Mouse (Mus musculus): Measurements from ENCODE around the gene Uap1l1. TPM values are rescaled to one million over a fixed set of nuclear protein-coding genes. Genes with fewer than 3 reads are reported as not detected.
"Not testable (repeated sequence)": the region's sequence is repeated elsewhere in the genome, so short reads cannot be mapped to it uniquely, and the experiment has no call there.

Gene Uap1l1
- 2.4 TPM in 2 replicates for polyA plus RNA-seq (2012; rRNA removed)

GRCm38 (mm10) chr2:25365091-25365761 lies at the start of gene Uap1l1:
Uap1l1 (minus strand) TSS chr2:25365682.
- DNase-seq (ENCODE audit: low read depth), result peak; percentile 54
- TF ChIP-seq CTCF (IDR thresholded peaks at IDR 0.05; ENCODE audit: borderline replicate concordance, extremely low read depth, insufficient read depth, insufficient read length) (no peak), POLR2A (IDR thresholded peaks at IDR 0.05; ENCODE audit: borderline replicate concordance, extremely low read depth, insufficient read depth, insufficient read length, poor library complexity, severe bottlenecking) (no peak)

GRCm38 (mm10) chr2:25413436-25413835 lies 48.0 kb upstream of the Uap1l1 start:
- DNase-seq (ENCODE audit: low read depth), result not testable (repeated sequence)

GRCm38 (mm10) chr2:25408908-25409307 lies 43.4 kb upstream of the Uap1l1 start:
- no peak for TF ChIP-seq CTCF (IDR thresholded peaks at IDR 0.05; ENCODE audit: borderline replicate concordance, extremely low read depth, insufficient read depth, insufficient read length)
- no peak for TF ChIP-seq POLR2A (IDR thresholded peaks at IDR 0.05; ENCODE audit: borderline replicate concordance, extremely low read depth, insufficient read depth, insufficient read length, poor library complexity, severe bottlenecking)
- no peak for DNase-seq (ENCODE audit: low read depth)

- no peak for TF ChIP-seq CTCF (IDR thresholded peaks at IDR 0.05; ENCODE audit: borderline replicate concordance, extremely low read depth, insufficient read depth, insufficient read length)
- TF ChIP-seq POLR2A (IDR thresholded peaks at IDR 0.05; ENCODE audit: borderline replicate concordance, extremely low read depth, insufficient read depth, insufficient read length, poor library complexity, severe bottlenecking), result no peak
- DNase-seq (ENCODE audit: low read depth), result no peak
Measured at GRCm38 (mm10) chr2:25403994-25404393, 38.5 kb upstream of the Uap1l1 start.

- TF ChIP-seq POLR2A (IDR thresholded peaks at IDR 0.05; ENCODE audit: borderline replicate concordance, extremely low read depth, insufficient read depth, insufficient read length, poor library complexity, severe bottlenecking) (0 out of 2 replicates have a peak, but pooled peaks have one; percentile 14), CTCF (IDR thresholded peaks at IDR 0.05; ENCODE audit: borderline replicate concordance, extremely low read depth, insufficient read depth, insufficient read length) (no peak)
- DNase-seq (ENCODE audit: low read depth), result peak; percentile 95
Measured at GRCm38 (mm10) chr2:25402972-25403601, 37.6 kb upstream of the Uap1l1 start.

- TF ChIP-seq POLR2A (IDR thresholded peaks at IDR 0.05; ENCODE audit: borderline replicate concordance, extremely low read depth, insufficient read depth, insufficient read length, poor library complexity, severe bottlenecking), result no peak
- peak; percentile 81 for TF ChIP-seq CTCF (IDR thresholded peaks at IDR 0.05; ENCODE audit: borderline replicate concordance, extremely low read depth, insufficient read depth, insufficient read length)
- DNase-seq (ENCODE audit: low read depth), result peak; percentile 93
Measured at GRCm38 (mm10) chr2:25402377-25402971, 37.0 kb upstream of the Uap1l1 start.

GRCm38 (mm10) chr2:25400764-25401163 lies 35.3 kb upstream of the Uap1l1 start:
- DNase-seq (ENCODE audit: low read depth), result peak; percentile 76
- no peak for TF ChIP-seq POLR2A (IDR thresholded peaks at IDR 0.05; ENCODE audit: borderline replicate concordance, extremely low read depth, insufficient read depth, insufficient read length, poor library complexity, severe bottlenecking)
- peak; percentile 69 for TF ChIP-seq CTCF (IDR thresholded peaks at IDR 0.05; ENCODE audit: borderline replicate concordance, extremely low read depth, insufficient read depth, insufficient read length)

- no peak for DNase-seq (ENCODE audit: low read depth)
- no peak for TF ChIP-seq POLR2A (IDR thresholded peaks at IDR 0.05; ENCODE audit: borderline replicate concordance, extremely low read depth, insufficient read depth, insufficient read length, poor library complexity, severe bottlenecking)
- TF ChIP-seq CTCF (IDR thresholded peaks at IDR 0.05; ENCODE audit: borderline replicate concordance, extremely low read depth, insufficient read depth, insufficient read length), result no peak
Measured at GRCm38 (mm10) chr2:25400291-25400690, 34.8 kb upstream of the Uap1l1 start.

GRCm38 (mm10) chr2:25399051-25399450 lies 33.6 kb upstream of the Uap1l1 start, which contains the start of gene Npdc1:
Npdc1 (plus strand) TSS chr2:25399351.
- DNase-seq (ENCODE audit: low read depth), result no peak
- TF ChIP-seq CTCF (IDR thresholded peaks at IDR 0.05; ENCODE audit: borderline replicate concordance, extremely low read depth, insufficient read depth, insufficient read length) (no peak), POLR2A (IDR thresholded peaks at IDR 0.05; ENCODE audit: borderline replicate concordance, extremely low read depth, insufficient read depth, insufficient read length, poor library complexity, severe bottlenecking) (no peak)

GRCm38 (mm10) chr2:25398065-25398464 lies 32.6 kb upstream of the Uap1l1 start:
- no peak for TF ChIP-seq CTCF (IDR thresholded peaks at IDR 0.05; ENCODE audit: borderline replicate concordance, extremely low read depth, insufficient read depth, insufficient read length)
- TF ChIP-seq POLR2A (IDR thresholded peaks at IDR 0.05; ENCODE audit: borderline replicate concordance, extremely low read depth, insufficient read depth, insufficient read length, poor library complexity, severe bottlenecking), result no peak
- DNase-seq (ENCODE audit: low read depth), result no peak

- no peak for DNase-seq (ENCODE audit: low read depth)
- TF ChIP-seq CTCF (IDR thresholded peaks at IDR 0.05; ENCODE audit: borderline replicate concordance, extremely low read depth, insufficient read depth, insufficient read length), result no peak
- no peak for TF ChIP-seq POLR2A (IDR thresholded peaks at IDR 0.05; ENCODE audit: borderline replicate concordance, extremely low read depth, insufficient read depth, insufficient read length, poor library complexity, severe bottlenecking)
Measured at GRCm38 (mm10) chr2:25397010-25397409, 31.5 kb upstream of the Uap1l1 start.

GRCm38 (mm10) chr2:25396597-25396983 lies 31.1 kb upstream of the Uap1l1 start:
- no peak for TF ChIP-seq CTCF (IDR thresholded peaks at IDR 0.05; ENCODE audit: borderline replicate concordance, extremely low read depth, insufficient read depth, insufficient read length)
- TF ChIP-seq POLR2A (IDR thresholded peaks at IDR 0.05; ENCODE audit: borderline replicate concordance, extremely low read depth, insufficient read depth, insufficient read length, poor library complexity, severe bottlenecking), result no peak
- no peak for DNase-seq (ENCODE audit: low read depth)

All from brain, embryonic 14.5 days (tissue).